Mouse (Mus musculus): ENCODE results near the gene 1700018B08Rik. TPM values are rescaled to one million over a fixed set of nuclear protein-coding genes. Genes with fewer than 3 reads are reported as not detected.

1700018B08Rik gene
- polyA plus RNA-seq, 1 experiment from 2014 or later: not detected

DNA sequence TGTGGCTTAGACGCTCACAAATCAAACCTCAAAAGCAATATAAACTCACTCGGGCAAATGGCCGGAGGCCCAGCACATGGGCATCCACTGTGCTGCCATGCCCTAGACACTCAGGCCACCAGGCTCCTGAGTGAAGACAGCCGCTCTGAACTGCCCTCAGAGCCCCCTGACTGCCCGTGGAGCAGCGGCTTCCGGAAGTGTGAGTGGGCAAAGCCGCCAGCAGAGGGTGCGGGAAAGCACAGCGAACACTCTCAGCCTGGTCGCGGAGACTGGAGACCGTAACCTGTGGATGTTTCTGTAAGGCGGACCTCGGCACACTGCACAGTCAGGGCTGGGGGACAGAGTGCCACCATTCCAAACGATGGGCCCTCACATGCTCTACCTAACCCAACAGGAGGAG is 14.4 kb upstream of the 1700018B08Rik start:
- Histone ChIP-seq H3K4me3 (ENCODE audit: low read depth, low read length) (no peak overlapping the region), H3K4me2 (replicated peaks; ENCODE audit: low read depth) (no peak overlapping the region), H3K36me3 (ENCODE audit: control insufficient read depth, insufficient read depth) (peaks cover 37% of the 10 kb centered on the region), H3K27me3 (replicated peaks; ENCODE audit: control insufficient read depth, insufficient read depth, low read length) (no peaks in the 10 kb centered on the region), H3K9ac (ENCODE audit: low read depth, low read length) (no peak overlapping the region), H3K4me1 (replicated peaks; ENCODE audit: control insufficient read depth, insufficient read depth, low read length) (no peaks in the 10 kb centered on the region), H3K27ac (ENCODE audit: low read depth, low read length) (no peak overlapping the region), H3K9me3 (ENCODE audit: control insufficient read depth) (no peaks in the 10 kb centered on the region)
- peak; percentile 14; the same call in 1 of the 2 replicates for TF ChIP-seq CTCF (IDR thresholded peaks at IDR 0.05; ENCODE audit: low read depth)
- ATAC-seq: no peak
- 88% methylated on average over 16 of the region's 16 CpGs for WGBS

- Histone ChIP-seq H3K4me2 (replicated peaks; ENCODE audit: low read depth) (no peak overlapping the region), H3K4me3 (ENCODE audit: low read depth, low read length) (no peak overlapping the region), H3K27me3 (replicated peaks; ENCODE audit: control insufficient read depth, insufficient read depth, low read length) (no peaks in the 10 kb centered on the region), H3K27ac (ENCODE audit: low read depth, low read length) (no peak overlapping the region), H3K36me3 (ENCODE audit: control insufficient read depth, insufficient read depth) (peaks cover 43% of the 10 kb centered on the region), H3K4me1 (replicated peaks; ENCODE audit: control insufficient read depth, insufficient read depth, low read length) (no peaks in the 10 kb centered on the region), H3K9me3 (ENCODE audit: control insufficient read depth) (no peaks in the 10 kb centered on the region), H3K9ac (ENCODE audit: low read depth, low read length) (no peak overlapping the region)
- no peak for TF ChIP-seq CTCF (IDR thresholded peaks at IDR 0.05; ENCODE audit: low read depth)
- 81% methylated on average over 11 of the region's 11 CpGs for WGBS
- no peak for ATAC-seq
These were observed 13.6 kb upstream of the 1700018B08Rik start for GRCm38 (mm10) chr8:121557746-121558145.

- ATAC-seq: no peak
- H3K4me1 ChIP-seq (replicated peaks; ENCODE audit: control insufficient read depth, insufficient read depth, low read length): no peaks in the 10 kb centered on the region
- no peaks in the 10 kb centered on the region for H3K9me3 ChIP-seq (ENCODE audit: control insufficient read depth)
- no peak overlapping the region for H3K4me2 ChIP-seq (replicated peaks; ENCODE audit: low read depth)
- 90% methylated on average over 32 of the region's 32 CpGs for WGBS
- peaks cover 35% of the 10 kb centered on the region for H3K36me3 ChIP-seq (ENCODE audit: control insufficient read depth, insufficient read depth)
- no peak overlapping the region for H3K27ac ChIP-seq (ENCODE audit: low read depth, low read length)
- no peak overlapping the region for H3K4me3 ChIP-seq (ENCODE audit: low read depth, low read length)
- H3K27me3 ChIP-seq (replicated peaks; ENCODE audit: control insufficient read depth, insufficient read depth, low read length): no peaks in the 10 kb centered on the region
- no peak for TF ChIP-seq CTCF (IDR thresholded peaks at IDR 0.05; ENCODE audit: low read depth)
- no peak overlapping the region for H3K9ac ChIP-seq (ENCODE audit: low read depth, low read length)
These were observed 9.8 kb upstream of the 1700018B08Rik start for GRCm38 (mm10) chr8:121553831-121554475.

DNA sequence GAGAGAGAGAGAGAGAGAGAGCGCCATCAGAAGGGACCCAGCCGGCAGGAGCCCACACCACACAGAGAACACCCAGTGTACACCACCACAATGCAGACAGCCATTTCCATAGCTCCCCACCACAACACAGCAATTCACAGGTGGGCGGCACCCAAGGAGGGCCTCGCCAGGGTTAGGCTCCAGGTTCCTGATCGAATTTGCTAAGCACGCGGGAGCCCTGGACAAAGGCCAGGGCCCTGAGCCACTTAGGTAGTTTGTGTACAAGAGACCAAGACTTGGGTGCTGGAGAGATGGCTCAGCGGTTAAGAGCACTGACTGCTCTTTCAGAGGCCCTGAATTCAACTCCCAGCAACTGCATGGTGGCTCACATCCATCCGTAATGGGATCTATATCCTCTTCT is 8.4 kb upstream of the 1700018B08Rik start:
- Histone ChIP-seq H3K4me1 (replicated peaks; ENCODE audit: control insufficient read depth, insufficient read depth, low read length) (no peaks in the 10 kb centered on the region), H3K4me2 (replicated peaks; ENCODE audit: low read depth) (no peak overlapping the region), H3K9ac (ENCODE audit: low read depth, low read length) (no peak overlapping the region), H3K9me3 (ENCODE audit: control insufficient read depth) (no peaks in the 10 kb centered on the region), H3K27ac (ENCODE audit: low read depth, low read length) (no peak overlapping the region), H3K4me3 (ENCODE audit: low read depth, low read length) (no peak overlapping the region), H3K36me3 (ENCODE audit: control insufficient read depth, insufficient read depth) (peaks cover 30% of the 10 kb centered on the region), H3K27me3 (replicated peaks; ENCODE audit: control insufficient read depth, insufficient read depth, low read length) (no peaks in the 10 kb centered on the region)
- no peak for TF ChIP-seq CTCF (IDR thresholded peaks at IDR 0.05; ENCODE audit: low read depth)
- WGBS: 80% methylated on average over 9 of the region's 9 CpGs
- ATAC-seq: no peak

DNA sequence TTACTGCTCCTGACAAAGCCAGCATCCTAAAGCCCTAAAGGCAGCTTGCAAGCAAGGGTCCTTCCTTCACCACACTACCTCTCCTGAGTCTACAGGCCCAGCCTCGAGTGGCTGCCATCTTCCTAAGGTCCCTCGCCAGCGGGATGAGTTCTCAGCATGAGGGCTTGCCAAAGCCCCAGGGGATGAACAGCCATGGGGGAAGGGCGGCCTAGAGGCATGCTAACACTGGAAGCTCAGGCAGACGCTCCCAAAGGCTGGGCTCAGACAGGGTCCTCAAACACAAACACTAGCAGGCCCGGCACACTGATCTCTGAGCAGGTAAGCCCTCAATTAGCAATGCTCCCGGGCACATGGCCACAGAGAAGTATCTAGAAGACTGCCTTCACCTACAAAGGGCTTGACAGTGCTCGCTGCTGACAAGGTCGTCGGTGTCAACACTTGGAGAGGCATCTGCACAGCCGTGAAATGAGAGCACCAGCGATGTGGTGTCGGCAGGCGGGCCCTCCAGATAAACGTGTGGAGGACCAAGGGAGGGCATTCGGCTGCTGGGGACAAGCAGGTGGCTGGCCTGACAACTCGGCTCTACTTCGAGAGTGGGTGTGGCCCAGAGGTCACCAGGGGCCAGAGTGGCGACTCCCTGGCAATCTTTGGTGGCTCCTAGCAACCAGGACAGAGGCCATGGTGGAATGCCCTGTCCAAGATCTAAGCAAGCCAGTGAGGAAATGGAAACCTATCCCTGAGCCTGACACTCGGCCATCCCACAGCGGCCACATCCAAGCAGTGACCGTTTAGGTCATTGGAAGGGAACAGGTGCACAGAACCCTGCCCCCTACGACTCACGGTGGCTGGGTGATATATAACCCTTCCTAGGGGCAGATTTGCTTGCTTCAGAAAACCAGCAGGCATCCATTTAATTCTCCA is 7.2 kb upstream of the 1700018B08Rik start:
- WGBS: 60% methylated on average over 24 of the region's 24 CpGs
- TF ChIP-seq CTCF (IDR thresholded peaks at IDR 0.05; ENCODE audit: low read depth): no peak

DNA sequence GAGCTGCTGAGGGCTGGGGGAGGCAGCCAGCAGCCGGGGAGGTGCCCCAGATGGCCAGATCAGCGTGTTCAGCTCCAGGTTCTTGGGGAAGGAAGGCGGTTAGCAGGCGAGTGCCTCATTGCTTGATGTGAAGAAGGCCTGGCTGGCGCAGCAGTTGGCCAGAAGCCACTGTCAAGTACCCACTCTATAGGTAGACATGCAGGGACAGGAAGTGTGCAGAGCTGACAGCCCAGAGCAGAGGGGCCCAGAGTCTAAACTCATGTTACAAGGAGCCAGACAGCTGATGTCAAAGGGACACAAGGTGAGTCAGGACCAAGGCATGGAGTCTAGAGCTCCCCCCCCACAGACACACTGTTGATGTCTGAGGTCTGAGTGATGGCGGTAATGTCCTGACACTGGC is 5.9 kb upstream of the 1700018B08Rik start:
- Histone ChIP-seq H3K4me2 (replicated peaks; ENCODE audit: low read depth) (no peak overlapping the region), H3K27me3 (replicated peaks; ENCODE audit: control insufficient read depth, insufficient read depth, low read length) (no peaks in the 10 kb centered on the region), H3K4me3 (ENCODE audit: low read depth, low read length) (no peak overlapping the region), H3K27ac (ENCODE audit: low read depth, low read length) (no peak overlapping the region), H3K9me3 (ENCODE audit: control insufficient read depth) (no peaks in the 10 kb centered on the region), H3K9ac (ENCODE audit: low read depth, low read length) (no peak overlapping the region), H3K4me1 (replicated peaks; ENCODE audit: control insufficient read depth, insufficient read depth, low read length) (no peaks in the 10 kb centered on the region), H3K36me3 (ENCODE audit: control insufficient read depth, insufficient read depth) (peaks cover 27% of the 10 kb centered on the region)
- 92% methylated on average over 6 of the region's 6 CpGs for WGBS
- no peak for TF ChIP-seq CTCF (IDR thresholded peaks at IDR 0.05; ENCODE audit: low read depth)
- ATAC-seq: no peak

More for the DNA sequence above, 7.2 kb upstream of the 1700018B08Rik start:
- Histone ChIP-seq H3K9ac (ENCODE audit: low read depth, low read length) (no peak overlapping the region), H3K27ac (ENCODE audit: low read depth, low read length) (no peak overlapping the region), H3K4me3 (ENCODE audit: low read depth, low read length) (no peak overlapping the region), H3K27me3 (replicated peaks; ENCODE audit: control insufficient read depth, insufficient read depth, low read length) (no peaks in the 10 kb centered on the region), H3K9me3 (ENCODE audit: control insufficient read depth) (no peaks in the 10 kb centered on the region), H3K4me1 (replicated peaks; ENCODE audit: control insufficient read depth, insufficient read depth, low read length) (no peaks in the 10 kb centered on the region), H3K36me3 (ENCODE audit: control insufficient read depth, insufficient read depth) (peaks cover 30% of the 10 kb centered on the region), H3K4me2 (replicated peaks; ENCODE audit: low read depth) (no peak overlapping the region)
- ATAC-seq: no peak
